Mouse (Mus musculus) stomach, embryonic 14.5 days (tissue): Measurements from ENCODE around the gene Dclk2. TPM values are rescaled to one million over a fixed set of nuclear protein-coding genes. Genes with fewer than 3 reads are reported as not detected.

Experiments used
- ATAC-seq: fragments of 200-750 bp; cut with Nextera tagmentation; 2 replicates; pipeline ENCODE4 v1.8.0; 2017; ENCODE audit warnings: low read depth, moderate TSS enrichment; ENCODE audit not compliant: insufficient number of reproducible peaks, insufficient read depth, low FRiP score
- H3K27ac ChIP-seq: fragments of 300-500 bp; sonication (generic); 2 replicates; pipeline ENCODE4 v1.5.1; 2014; ENCODE audit warnings: mild to moderate bottlenecking, low read length, moderate library complexity, mixed read lengths
- H3K27me3 ChIP-seq: fragments of 300-500 bp; sonication (generic); 2 replicates; pipeline ENCODE4 v1.6.1; 2014; ENCODE audit warnings: low read length, control low read depth, mixed read lengths; ENCODE audit not compliant: control insufficient read depth, insufficient read depth
- H3K36me3 ChIP-seq: fragments of 300-500 bp; sonication (generic); 2 replicates; pipeline ENCODE4 v1.6.1; 2014; ENCODE audit warnings: mild to moderate bottlenecking, control low read depth, low read length, moderate library complexity, mixed read lengths; ENCODE audit not compliant: control insufficient read depth, insufficient read depth
- H3K4me1 ChIP-seq: fragments of 300-500 bp; sonication (generic); 2 replicates; pipeline ENCODE4 v1.6.1; 2014; ENCODE audit warnings: low read length, control low read depth, mixed read lengths; ENCODE audit not compliant: control insufficient read depth, insufficient read depth
- H3K4me2 ChIP-seq: fragments of 300-500 bp; sonication (generic); replicated peaks from 2 replicates; pipeline ENCODE4 v1.6.1; 2014; ENCODE audit warnings: low read depth, low read length, control low read depth
- H3K4me3 ChIP-seq: fragments of 300-500 bp; sonication (generic); 2 replicates; pipeline ENCODE4 v1.5.1; 2014; ENCODE audit warnings: low read depth, low read length, control low read depth
- H3K9ac ChIP-seq: fragments of 300-500 bp; sonication (generic); replicated peaks from 2 replicates; pipeline ENCODE4 v1.6.1; 2014; ENCODE audit warnings: low read depth, mild to moderate bottlenecking, control low read depth, low read length, moderate library complexity, mixed read lengths
- H3K9me3 ChIP-seq: fragments of 300-500 bp; sonication (generic); 2 replicates; pipeline ENCODE4 v1.6.1; 2016; ENCODE audit warnings: low read depth, low read length, control low read depth; ENCODE audit not compliant: control insufficient read depth
- WGBS: fragments of 180-500 bp; shearing (Covaris S2); extraction: QIAGEN DNeasy Blood & Tissue Kit; methylation state at CpG from one replicate; pipeline ENCODE4 v1.1.7; 2014; 5-methylcytosine and 5-hydroxymethylcytosine counted together
- polyA plus RNA-seq: library from polyadenylated mRNA; unstranded; fragments of >200 nt; fragmentation: Nextera tagmentation; extraction: Ambion mirVana; gene quantifications from 2 replicates; pipeline ENCODE4 v1.2.1, GENCODE M21; 2014

The Dclk2 gene
- polyA plus RNA-seq, 1 experiment from 2014 or later = 6.7 TPM

GRCm38 (mm10) chr3:86797871-86798460, 122.7 kb downstream of the Dclk2 start:
- Histone ChIP-seq H3K9me3 (no peaks in the 10 kb centered on the region), H3K27me3 (no peaks in the 10 kb centered on the region), H3K9ac (no peak overlapping the region), H3K4me2 (no peak overlapping the region), H3K4me1 (no peaks in the 10 kb centered on the region; the same call in 1 of the 2 replicates), H3K27ac (no peak overlapping the region), H3K36me3 (no peaks in the 10 kb centered on the region), H3K4me3 (no peak overlapping the region)
- WGBS = 83% methylated on average over 13 of the region's 13 CpGs
- ATAC-seq = no peak

- no peak overlapping the region for H3K4me2 ChIP-seq
- ATAC-seq = no peak
- H3K4me1 ChIP-seq = no peaks in the 10 kb centered on the region; the same call in 1 of the 2 replicates
- H3K36me3 ChIP-seq = no peaks in the 10 kb centered on the region
- 44% methylated on average over 6 of the region's 6 CpGs for WGBS
- no peak overlapping the region for H3K27ac ChIP-seq
- H3K9ac ChIP-seq = no peak overlapping the region
- no peaks in the 10 kb centered on the region for H3K27me3 ChIP-seq
- no peak overlapping the region for H3K4me3 ChIP-seq
- no peaks in the 10 kb centered on the region for H3K9me3 ChIP-seq
These were observed 123.9 kb downstream of the Dclk2 start for GRCm38 (mm10) chr3:86796716-86797115.

GRCm38 (mm10) chr3:86793720-86794191, 126.9 kb downstream of the Dclk2 start:
- H3K4me1 ChIP-seq = no peaks in the 10 kb centered on the region; the same call in 1 of the 2 replicates
- no peak overlapping the region for H3K4me3 ChIP-seq
- H3K9me3 ChIP-seq = no peaks in the 10 kb centered on the region
- ATAC-seq = no peak
- no peak overlapping the region for H3K9ac ChIP-seq
- no peaks in the 10 kb centered on the region for H3K36me3 ChIP-seq
- H3K4me2 ChIP-seq = no peak overlapping the region
- H3K27me3 ChIP-seq = no peaks in the 10 kb centered on the region
- no peak overlapping the region for H3K27ac ChIP-seq
- WGBS = 48% methylated on average over 1 of the region's 1 CpGs

- H3K4me1 ChIP-seq = peaks cover 3% of the 10 kb centered on the region; the same call in 1 of the 2 replicates
- H3K4me2 ChIP-seq = no peak overlapping the region
- no peaks in the 10 kb centered on the region for H3K27me3 ChIP-seq
- ATAC-seq = no peak
- H3K9ac ChIP-seq = no peak overlapping the region
- H3K9me3 ChIP-seq = no peaks in the 10 kb centered on the region
- H3K4me3 ChIP-seq = no peak overlapping the region
- 68% methylated on average over 4 of the region's 4 CpGs for WGBS
- H3K27ac ChIP-seq = no peak overlapping the region
- no peaks in the 10 kb centered on the region for H3K36me3 ChIP-seq
These were observed 127.4 kb downstream of the Dclk2 start for GRCm38 (mm10) chr3:86793264-86793663.

GRCm38 (mm10) chr3:86789752-86790151, 130.9 kb downstream of the Dclk2 start:
- Histone ChIP-seq H3K4me3 (no peak overlapping the region), H3K27ac (no peak overlapping the region), H3K4me2 (no peak overlapping the region), H3K27me3 (no peaks in the 10 kb centered on the region), H3K9me3 (no peaks in the 10 kb centered on the region), H3K9ac (no peak overlapping the region), H3K36me3 (no peaks in the 10 kb centered on the region), H3K4me1 (peaks cover 19% of the 10 kb centered on the region; the same call in 1 of the 2 replicates)
- no peak for ATAC-seq
- WGBS = 94% methylated on average over 5 of the region's 5 CpGs

GRCm38 (mm10) chr3:86788711-86789110, 131.9 kb downstream of the Dclk2 start:
- no peak overlapping the region for H3K27ac ChIP-seq

GRCm38 (mm10) chr3:86787423-86788123, 133.1 kb downstream of the Dclk2 start:
- H3K9me3 ChIP-seq = no peaks in the 10 kb centered on the region
- H3K36me3 ChIP-seq = no peaks in the 10 kb centered on the region
- WGBS = 78% methylated on average over 10 of the region's 10 CpGs
- ATAC-seq = no peak
- H3K27ac ChIP-seq = peak overlapping the region; percentile 48; the same call in 1 of the 2 replicates
- H3K27me3 ChIP-seq = no peaks in the 10 kb centered on the region
- H3K4me2 ChIP-seq = no peak overlapping the region
- H3K9ac ChIP-seq = no peak overlapping the region
- peaks cover 19% of the 10 kb centered on the region; the same call in 1 of the 2 replicates for H3K4me1 ChIP-seq
- H3K4me3 ChIP-seq = no peak overlapping the region

More at GRCm38 (mm10) chr3:86788711-86789110, 131.9 kb downstream of the Dclk2 start:
- H3K9me3 ChIP-seq = no peaks in the 10 kb centered on the region
- no peaks in the 10 kb centered on the region for H3K27me3 ChIP-seq
- WGBS = 46% methylated on average over 6 of the region's 6 CpGs
- H3K4me3 ChIP-seq = no peak overlapping the region
- no peaks in the 10 kb centered on the region for H3K36me3 ChIP-seq
- peaks cover 19% of the 10 kb centered on the region; the same call in 1 of the 2 replicates for H3K4me1 ChIP-seq
- no peak for ATAC-seq
- H3K4me2 ChIP-seq = no peak overlapping the region
- H3K9ac ChIP-seq = no peak overlapping the region

GRCm38 (mm10) chr3:86786845-86787351, 133.8 kb downstream of the Dclk2 start:
- peak; percentile 46; the same call in 1 of the 2 replicates for ATAC-seq
- Histone ChIP-seq H3K9ac (no peak overlapping the region), H3K9me3 (no peaks in the 10 kb centered on the region), H3K27ac (peak overlapping the region; percentile 48; the same call in 1 of the 2 replicates), H3K4me1 (peaks cover 19% of the 10 kb centered on the region; the same call in 1 of the 2 replicates), H3K27me3 (no peaks in the 10 kb centered on the region), H3K4me2 (no peak overlapping the region), H3K36me3 (no peaks in the 10 kb centered on the region), H3K4me3 (no peak overlapping the region)
- 41% methylated on average over 11 of the region's 11 CpGs for WGBS
